Mouse (Mus musculus) adrenal gland, adult (tissue): ENCODE measurements around the gene Cercam.
A peak's percentile ranks its signal among the peaks of the same experiment; 100 is the strongest.
"Not testable (repeated sequence)": the region's sequence is repeated elsewhere in the genome, so short reads cannot be mapped to it uniquely, and the experiment has no call there.

ENCODE experiments used
- DNase-seq, 2 experiments: peaks; one replicate each; pipeline ENCODE4 v3.0.0; 2022 to 2023; ENCODE audit warnings: low spot score in 1 of 2; ENCODE audit not compliant: inconsistent age in 2 of 2

Cercam gene

GRCm38 (mm10) chr2:29853736-29854135 lies 15.2 kb upstream of the Cercam start:
- no peak for DNase-seq

GRCm38 (mm10) chr2:29855585-29856210 lies 13.3 kb upstream of the Cercam start:
- no peak for DNase-seq

GRCm38 (mm10) chr2:29856451-29857260 lies 12.3 kb upstream of the Cercam start:
- no peak for DNase-seq

DNA sequence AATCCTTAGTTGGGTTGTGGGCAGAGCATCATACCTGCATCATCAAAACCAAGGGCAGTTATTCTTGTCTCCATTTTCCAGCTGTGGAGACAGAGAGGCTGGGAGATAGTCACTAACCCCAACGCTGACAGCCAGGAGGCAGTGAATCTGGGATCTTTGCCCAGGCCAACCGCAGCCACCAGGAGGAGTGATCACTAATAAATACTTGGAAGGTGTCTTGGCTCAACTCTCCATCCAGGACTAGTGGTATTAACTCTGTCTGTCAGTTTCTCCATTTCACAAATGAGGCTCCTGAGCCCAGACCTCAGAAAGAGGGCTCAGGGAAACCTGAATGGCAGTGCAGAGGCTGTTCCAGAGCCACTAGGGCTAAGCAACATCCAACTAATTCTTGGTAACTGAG lies 11.6 kb upstream of the Cercam start:
- DNase-seq: no peak

DNA sequence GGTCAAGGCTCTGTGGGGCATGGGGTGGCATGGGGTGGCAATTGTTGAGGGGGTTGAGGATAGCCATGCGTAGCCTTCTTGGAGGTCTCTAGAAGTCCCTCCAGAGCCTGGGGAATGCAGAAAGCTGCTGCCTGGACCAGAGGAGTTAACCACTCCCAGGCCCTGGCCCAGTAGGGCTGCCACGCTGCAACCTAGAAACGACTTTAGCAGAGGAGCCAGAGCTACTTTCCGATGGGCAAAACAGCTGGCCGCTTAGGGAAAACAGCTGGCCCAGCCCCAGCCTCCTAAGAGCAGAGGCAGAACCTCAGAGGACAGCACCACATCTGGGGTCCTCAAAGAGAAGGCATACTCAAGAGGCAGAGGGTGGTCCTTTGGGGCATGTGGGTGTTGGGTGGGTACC lies 11.0 kb upstream of the Cercam start:
- DNase-seq: no peak

GRCm38 (mm10) chr2:29858748-29859473 lies 10.1 kb upstream of the Cercam start:
- peak; percentile 26 to 76 for DNase-seq

DNA sequence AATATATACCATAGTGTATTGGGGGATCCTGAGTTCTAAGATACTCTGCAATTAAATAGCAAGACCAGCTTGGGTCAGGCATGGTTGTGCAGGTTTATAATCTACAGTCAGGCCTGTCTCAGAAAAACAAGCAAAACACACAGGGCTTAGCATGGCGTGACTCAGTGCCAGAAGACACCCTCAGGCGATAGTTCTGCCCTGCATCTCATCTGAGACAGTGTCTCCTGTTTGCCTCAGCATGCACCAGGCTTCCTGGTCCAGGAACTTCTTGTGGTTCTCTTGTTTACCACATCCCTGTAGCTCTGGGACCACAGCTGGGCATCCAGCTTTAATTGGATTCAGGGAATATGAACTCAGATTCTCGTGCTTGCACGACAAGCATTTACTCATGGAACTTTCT lies 3.8 kb upstream of the Cercam start:
- DNase-seq: no peak

DNA sequence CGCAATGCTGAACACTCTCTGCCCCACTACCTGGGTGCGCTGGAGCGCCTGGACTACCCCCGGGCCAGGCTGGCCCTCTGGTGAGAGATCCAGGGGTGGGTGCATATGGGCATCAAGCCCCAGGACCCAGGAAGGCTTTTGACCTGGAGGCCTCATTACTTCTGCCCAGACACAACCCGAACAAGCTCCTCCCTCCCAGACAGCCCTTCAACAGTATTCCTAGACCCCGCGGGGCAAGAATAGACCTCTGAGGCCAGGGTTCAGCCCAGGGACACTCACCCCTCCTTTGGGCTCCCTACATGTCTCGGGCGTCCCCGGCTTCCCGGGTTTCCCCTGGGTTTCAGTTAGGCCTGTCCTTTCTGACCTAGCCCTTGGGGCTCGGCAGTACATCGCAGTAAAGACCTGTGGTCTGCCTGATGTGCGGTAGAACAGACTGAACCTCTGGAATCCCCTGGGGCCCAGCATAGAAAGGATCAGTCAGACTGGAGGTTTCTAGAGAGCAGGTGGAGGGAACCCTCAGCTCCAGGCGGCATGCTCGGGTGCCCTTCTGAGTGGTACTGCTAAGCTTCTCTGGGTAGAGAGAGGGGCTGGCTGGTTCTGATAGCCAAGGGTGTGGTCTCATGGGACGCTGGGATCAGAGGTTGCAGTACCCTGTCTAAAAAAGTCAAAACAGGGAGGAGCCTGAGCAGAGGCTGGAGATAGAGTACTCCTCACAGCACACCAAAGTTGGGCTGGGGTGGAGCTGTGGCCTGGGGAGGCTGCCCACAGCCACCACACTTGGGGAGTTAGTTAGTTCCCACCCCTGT lies 885 bp downstream of the Cercam start:
- DNase-seq: peak in 1 of 2 experiments; percentile 72

DNA sequence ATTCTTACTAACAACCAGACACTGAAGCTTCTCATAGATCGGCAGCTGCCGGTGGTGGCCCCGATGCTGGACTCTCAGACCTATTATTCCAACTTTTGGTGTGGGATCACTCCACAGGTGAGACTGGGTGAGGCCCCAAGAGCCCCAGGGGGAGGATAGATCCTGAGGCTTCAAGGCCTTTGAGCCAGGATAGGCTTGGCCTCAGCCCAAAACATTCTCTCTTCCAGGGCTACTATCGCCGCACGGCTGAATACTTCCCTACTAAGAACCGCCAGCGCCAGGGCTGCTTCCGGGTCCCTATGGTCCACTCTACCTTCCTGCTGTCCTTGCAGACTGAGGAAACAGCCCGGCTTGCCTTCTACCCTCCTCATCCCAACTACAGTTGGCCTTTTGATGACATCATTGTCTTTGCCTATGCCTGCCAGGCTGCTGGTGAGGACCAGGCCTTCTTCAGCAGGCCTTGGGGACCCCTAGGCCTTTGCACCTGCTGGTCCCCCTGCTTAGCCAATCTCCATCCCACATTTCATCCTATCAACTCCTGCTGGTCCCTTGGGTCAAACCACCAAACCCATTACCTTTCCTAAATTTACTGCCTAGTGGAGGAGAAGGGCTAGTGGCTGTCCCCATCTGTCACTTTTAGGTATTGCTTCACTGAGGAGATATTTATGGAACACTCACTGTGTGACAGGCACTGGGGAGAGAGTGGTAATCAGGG lies 3.8 kb downstream of the Cercam start:
- peak in 1 of 2 experiments; percentile 73 for DNase-seq

GRCm38 (mm10) chr2:29873801-29874200 lies 4.8 kb downstream of the Cercam start:
- DNase-seq: no peak

DNA sequence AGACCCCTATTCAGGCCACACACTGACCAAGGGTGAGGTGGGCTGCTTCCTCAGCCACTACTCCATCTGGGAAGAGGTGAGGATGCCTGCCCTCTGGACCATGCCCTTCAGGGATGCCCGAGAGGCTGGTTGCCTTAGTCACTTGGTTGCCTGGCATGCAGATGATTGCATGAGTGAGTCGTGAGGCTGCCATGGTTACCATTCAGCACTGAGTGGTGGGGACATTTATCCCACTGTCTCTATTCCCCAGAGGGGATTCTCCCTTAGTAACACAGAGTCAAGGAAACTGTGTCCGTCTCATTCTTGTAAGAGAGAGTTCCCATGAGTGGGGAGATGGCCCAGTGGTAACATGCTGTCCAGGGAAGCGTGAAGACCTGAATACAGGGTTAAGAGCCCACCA lies 9.1 kb downstream of the Cercam start:
- DNase-seq: no peak

GRCm38 (mm10) chr2:29879191-29879590 lies 10.2 kb downstream of the Cercam start:
- no peak for DNase-seq

DNA sequence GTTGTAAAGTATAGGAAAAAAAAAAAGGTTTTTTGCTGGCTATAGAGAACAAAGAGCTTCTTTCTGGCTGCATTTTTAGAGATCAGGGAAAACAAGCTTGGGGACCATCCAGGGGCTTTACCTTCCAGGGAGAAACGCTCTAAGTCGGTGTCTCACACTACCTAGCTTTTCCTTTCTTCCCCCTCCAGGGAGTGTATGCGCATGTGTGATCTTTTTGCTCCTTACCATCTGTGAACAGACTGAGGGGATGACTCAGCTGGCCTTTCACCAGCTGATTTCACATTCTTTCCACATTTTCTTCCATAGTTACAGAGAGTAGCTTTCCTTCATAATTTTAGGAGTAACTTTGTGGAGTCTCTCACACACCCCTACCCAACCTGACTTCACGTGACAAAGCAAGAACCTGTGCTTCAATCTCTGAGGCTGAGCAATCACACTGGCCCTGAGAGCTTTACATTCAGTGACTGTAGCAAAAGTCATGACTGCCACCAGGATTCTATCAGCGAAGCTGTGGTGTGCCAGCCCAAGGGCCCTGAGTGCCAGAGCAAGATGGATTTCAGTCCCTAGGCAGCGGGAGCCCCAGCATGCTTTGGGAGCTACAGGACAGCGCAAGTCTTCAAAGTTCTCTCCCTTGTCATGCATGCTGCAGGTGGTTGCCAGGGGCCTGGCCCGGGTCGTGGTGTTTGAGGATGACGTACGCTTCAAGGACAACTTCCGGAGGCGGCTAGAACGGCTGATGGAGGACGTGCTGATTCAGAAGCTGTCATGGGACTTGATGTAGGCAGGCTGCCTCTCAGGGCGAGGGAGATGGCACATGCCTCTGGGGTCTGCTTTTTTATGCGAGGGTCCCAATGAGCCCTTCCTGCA lies 11.2 kb downstream of the Cercam start:
- DNase-seq: peak; percentile 90 to 94

- not testable (repeated sequence) for DNase-seq
These were observed 17.8 kb downstream of the Cercam start for GRCm38 (mm10) chr2:29886659-29887292.

DNA sequence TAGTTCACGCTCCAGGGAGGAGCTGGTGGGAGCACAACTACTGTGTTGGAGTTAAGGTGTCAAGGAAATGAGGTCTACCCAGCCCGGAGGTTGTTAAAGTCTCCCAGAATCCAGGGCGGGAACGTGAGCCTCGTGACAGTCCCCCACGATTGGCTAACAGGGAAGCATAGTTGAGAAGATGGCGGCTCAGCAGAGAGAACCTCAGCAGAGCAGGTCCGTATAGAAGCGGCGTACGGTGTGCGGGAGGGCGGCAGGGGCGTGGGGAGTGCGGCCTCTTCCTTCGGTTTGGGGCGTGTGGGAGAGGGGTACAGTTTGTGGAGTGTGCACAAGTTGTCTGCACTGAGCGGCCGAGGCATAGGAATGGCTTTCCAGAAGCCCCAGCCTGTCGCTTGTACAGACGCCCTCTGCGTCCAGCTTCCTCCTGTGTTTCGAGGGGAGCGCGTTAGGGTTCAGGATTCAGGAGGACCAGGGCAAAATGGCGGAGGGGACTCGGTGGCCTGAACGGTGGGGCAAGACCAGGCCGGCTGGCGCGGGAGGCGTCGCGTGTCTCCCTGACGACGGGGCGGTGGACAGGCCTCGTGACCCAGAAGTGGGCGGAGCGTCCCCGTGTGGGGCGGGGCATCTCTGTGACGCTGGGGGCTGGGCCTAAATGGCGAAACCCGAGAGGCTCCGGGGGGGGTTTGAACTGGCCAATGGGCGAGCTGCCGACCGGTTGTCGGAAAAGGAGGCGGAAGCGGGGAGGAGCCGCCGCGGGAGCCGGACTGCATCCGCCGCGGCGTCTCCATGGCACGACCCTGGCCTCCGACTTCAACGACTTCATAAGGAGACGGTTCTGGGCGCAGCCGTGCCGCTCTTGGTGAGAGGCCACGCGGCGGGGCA lies 20.3 kb downstream of the Cercam start, which contains the start of gene Odf2:
Gene Odf2 (plus strand): TSS at position 156 of the 879 bp plus-strand sequence.
- peak; percentile 100 for DNase-seq

DNA sequence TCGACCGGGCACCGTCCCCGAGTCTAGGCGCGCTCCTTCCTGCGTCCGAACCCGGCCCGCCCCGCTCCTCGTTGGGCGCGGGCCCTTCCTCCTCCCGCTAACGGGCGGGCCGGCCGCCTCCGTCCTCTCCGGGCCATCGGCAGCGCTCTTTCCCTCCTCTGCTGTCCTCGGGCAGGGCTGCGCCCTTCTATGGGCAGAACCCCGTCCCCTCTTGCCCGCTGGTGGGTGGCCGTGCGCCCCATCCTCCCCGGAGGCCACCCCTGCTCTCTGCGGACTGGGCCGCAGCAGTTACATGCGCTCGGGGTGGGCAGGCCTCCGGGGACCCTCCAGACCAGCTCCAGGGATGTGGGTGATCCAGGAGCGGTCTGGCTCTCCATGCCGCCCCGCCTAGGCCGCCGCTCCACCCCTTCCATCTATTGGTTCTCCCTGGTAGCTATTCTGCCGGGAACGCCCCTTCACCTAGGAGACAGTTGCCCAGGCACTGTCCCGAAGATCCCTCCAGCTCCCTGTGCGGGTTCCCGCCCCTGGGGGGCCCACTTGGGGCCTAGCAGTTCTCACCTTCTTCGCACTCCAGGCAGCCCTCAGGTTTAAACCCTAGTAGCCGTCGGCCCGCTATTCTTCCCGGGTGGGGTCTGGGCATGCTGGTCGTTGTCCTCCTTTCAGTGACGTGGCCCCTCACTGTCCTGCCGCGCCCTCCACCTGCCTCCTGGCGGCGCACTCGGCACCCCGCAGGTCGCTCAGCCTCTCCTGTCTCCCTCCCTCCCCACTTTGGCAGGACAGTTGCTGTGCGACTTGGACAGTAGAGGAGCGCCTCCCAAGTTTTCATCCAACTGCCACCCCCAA lies 21.2 kb downstream of the Cercam start:
- DNase-seq: peak; percentile 92 to 96

DNA sequence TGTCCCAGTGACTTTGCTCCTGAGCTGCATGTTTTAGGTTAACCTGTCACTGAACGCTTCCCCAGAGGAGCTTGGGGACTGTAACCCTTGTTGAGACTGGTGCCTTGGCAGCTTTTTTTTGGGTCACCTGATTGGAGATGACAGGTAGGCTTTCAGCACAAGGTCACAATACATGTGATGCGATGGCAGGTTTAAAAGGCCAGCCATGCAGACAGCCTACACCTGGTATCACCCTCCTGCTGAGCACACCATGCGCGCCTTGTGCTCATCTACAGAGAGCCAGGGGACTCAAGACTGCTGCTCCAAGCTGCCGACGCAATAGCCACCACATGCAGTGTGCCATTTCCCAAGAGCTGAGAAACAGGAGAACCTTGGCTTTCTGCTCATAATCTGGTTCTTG lies 22.8 kb downstream of the Cercam start:
- no peak for DNase-seq
